In the genomic region with DNA sequence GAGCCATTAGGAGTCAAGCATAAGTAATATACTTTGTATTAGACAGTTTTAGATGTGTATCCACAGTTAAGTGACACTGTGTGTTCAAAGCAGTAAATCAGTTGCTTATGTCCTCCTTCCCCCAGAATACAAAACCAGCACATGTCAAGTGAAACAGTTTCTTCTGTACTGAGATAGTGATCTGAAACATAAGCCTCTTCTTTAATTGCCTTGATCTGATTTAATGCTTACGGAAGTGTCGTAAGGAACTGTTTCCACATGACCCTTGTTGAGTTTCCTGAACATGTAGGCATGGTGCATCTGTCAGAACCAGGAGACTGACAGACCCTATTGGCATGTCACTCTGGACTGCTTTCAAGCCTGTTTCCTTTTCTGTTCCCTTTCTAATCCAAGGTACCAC, we compare ENCODE assay signal across 15 mouse cellular contexts.
"Had no signal": no experiment of that assay in that cellular context is flagged by ENCODE, and none has a peak within 500 bp of the region (broad histone marks: within the 10 kb centered on the region; RNA-seq: fewer than 3 reads in every experiment).

No protein-coding gene starts in this region.

- H3K4me1 ChIP-seq: limb, embryonic 13.5 days; liver, embryonic 12.5 days; megakaryocyte, embryonic 14.5 days; midbrain, embryonic 12.5 days had no signal

- DNase-seq: kidney, postnatal 10 days; left cerebral cortex, postnatal 4 days; lung, embryonic 14.5 days; lung, postnatal 10 days; thymus, postnatal 4 days had no signal

- H3K27me3 ChIP-seq: limb, embryonic 13.5 days; liver, embryonic 12.5 days; megakaryocyte, embryonic 14.5 days; midbrain, embryonic 12.5 days; neural tube, embryonic 15.5 days had no signal

- H3K36me3 ChIP-seq: midbrain, embryonic 12.5 days; neural tube, embryonic 15.5 days had no signal

- H3K4me2 ChIP-seq: limb, embryonic 13.5 days; liver, embryonic 12.5 days; lung, embryonic 14.5 days; midbrain, embryonic 12.5 days; neural tube, embryonic 15.5 days had no signal

- H3K9ac ChIP-seq: limb, embryonic 13.5 days; liver, embryonic 12.5 days; lung, embryonic 14.5 days; midbrain, embryonic 12.5 days; neural tube, embryonic 15.5 days had no signal

- H3K9me3 ChIP-seq: limb, embryonic 13.5 days; liver, embryonic 12.5 days; megakaryocyte, embryonic 14.5 days; midbrain, embryonic 12.5 days; neural tube, embryonic 15.5 days had no signal

- ATAC-seq: inflammation-experienced regulatory T-cells, adult 6 months; intestine, postnatal 0 days; liver, embryonic 12.5 days; midbrain, embryonic 16.5 days had no signal

- H3K4me3 ChIP-seq: limb, embryonic 13.5 days; liver, embryonic 12.5 days; megakaryocyte, embryonic 14.5 days; midbrain, embryonic 12.5 days; neural tube, embryonic 15.5 days had no signal

- H3K27ac ChIP-seq: limb, embryonic 13.5 days; liver, embryonic 12.5 days; macrophage; midbrain, embryonic 12.5 days; neural tube, embryonic 15.5 days; stomach, postnatal 0 days had no signal
